Mouse (Mus musculus) urinary bladder, postnatal 4 days (tissue): Measurements from ENCODE around the gene Sars.

Source experiments
- DNase-seq, 2 experiments: peaks; one replicate each; pipeline ENCODE4 v3.0.0; 2021 to 2022; ENCODE audit warnings: low spot score in 2 of 2

Gene Sars

GRCm38 (mm10) chr3:108392299-108392698, 52.7 kb downstream of the Sars start:
- DNase-seq, result no peak

- peak; percentile 90 to 96 for DNase-seq
Observed at GRCm38 (mm10) chr3:108389111-108389545, 55.9 kb downstream of the Sars start.

GRCm38 (mm10) chr3:108386186-108386585, 58.8 kb downstream of the Sars start:
- DNase-seq, result no peak

GRCm38 (mm10) chr3:108384425-108384824, 60.6 kb downstream of the Sars start:
- DNase-seq, result no peak

GRCm38 (mm10) chr3:108383485-108384354, 61.3 kb downstream of the Sars start, which contains the start of gene Psrc1:
Gene Psrc1 (plus strand): TSS chr3:108383839.
- peak; percentile 78 to 90 for DNase-seq

- DNase-seq, result peak in 1 of 2 experiments; percentile 49
Observed at GRCm38 (mm10) chr3:108381945-108382875, 62.8 kb downstream of the Sars start.

GRCm38 (mm10) chr3:108380695-108381094, 64.3 kb downstream of the Sars start:
- DNase-seq, result no peak

GRCm38 (mm10) chr3:108378875-108379663, 65.9 kb downstream of the Sars start:
- DNase-seq, result no peak
